11 mouse cellular contexts compared by ENCODE assay signal in the genomic region with DNA sequence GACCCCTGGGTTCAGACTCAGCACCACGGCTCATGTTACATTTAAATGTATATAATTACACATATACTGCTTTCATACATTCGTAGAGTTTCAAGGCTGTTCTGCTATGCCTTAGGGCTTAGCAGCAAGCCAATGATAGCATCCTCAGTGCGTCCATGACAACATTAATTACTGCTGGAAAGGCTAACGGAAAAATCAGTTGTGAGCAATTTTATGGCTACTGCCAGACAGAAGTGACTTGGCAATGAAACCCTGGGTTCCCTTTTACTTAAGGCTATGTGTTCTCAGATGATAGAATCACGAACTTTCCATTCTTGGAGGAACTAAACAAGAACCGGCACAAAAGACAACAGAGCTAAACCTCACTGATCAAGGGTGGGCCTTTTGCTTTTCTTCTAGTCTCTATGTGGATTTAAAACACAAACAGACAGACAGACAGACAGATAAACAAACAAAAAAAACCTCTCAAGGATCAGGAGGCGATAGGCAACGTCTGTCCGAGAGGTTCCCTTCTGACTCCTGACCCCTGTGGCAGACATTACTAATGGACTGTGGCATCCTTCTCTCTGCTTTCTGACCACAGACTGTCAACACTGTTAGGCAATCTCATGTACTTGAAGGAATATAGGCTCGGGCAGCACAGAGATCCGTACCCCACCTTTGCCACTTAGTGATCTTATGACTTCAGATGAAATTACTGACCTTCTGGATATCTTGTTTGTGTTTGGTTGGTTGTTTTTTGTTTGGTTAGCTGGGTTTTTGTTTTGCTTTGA.
DNase-seq lines count a peak whose midpoint lies in the region; ATAC-seq and TF ChIP-seq lines count a peak whose summit lies in the region.
"Had no signal": no experiment of that assay in that cellular context is flagged by ENCODE, and none has a peak within 500 bp of the region (broad histone marks: within the 10 kb centered on the region; RNA-seq: fewer than 3 reads in every experiment).

No protein-coding gene starts in this region.

- H3K36me3 ChIP-seq in kidney, adult 2 months (ENCODE audit: control insufficient read depth, insufficient read depth, low read length): no peaks in the 10 kb centered on the region
- no peaks in the 10 kb centered on the region for H3K36me3 ChIP-seq in lung, postnatal 0 days (ENCODE audit: insufficient read depth, low read length)
- H3K36me3 ChIP-seq: heart, embryonic 12.5 days; liver, embryonic 12.5 days had no signal

- no peak overlapping the region for H3K27ac ChIP-seq in kidney, adult 2 months (ENCODE audit: insufficient read depth, low read depth, low read length)
- no peak overlapping the region for H3K27ac ChIP-seq in lung, postnatal 0 days (ENCODE audit: low read length)
- H3K27ac ChIP-seq in layer of hippocampus, adult 2 months: no peak overlapping the region
- H3K27ac ChIP-seq: hindbrain, embryonic 14.5 days; liver, embryonic 12.5 days had no signal

- 49% methylated on average over 11 of the region's 11 CpGs for WGBS in kidney, adult 2 months
- WGBS in lung, postnatal 0 days: 35% methylated on average over 11 of the region's 11 CpGs

- peak; percentile 80 for ATAC-seq in Patski
- no peak for ATAC-seq in lung, postnatal 0 days
- ATAC-seq: liver, embryonic 12.5 days had no signal

- H3K27me3 ChIP-seq in kidney, adult 2 months (replicated peaks; ENCODE audit: control insufficient read depth, insufficient read depth, low read length): no peaks in the 10 kb centered on the region
- H3K27me3 ChIP-seq in Patski: no peaks in the 10 kb centered on the region
- no peaks in the 10 kb centered on the region for H3K27me3 ChIP-seq in lung, postnatal 0 days (replicated peaks; ENCODE audit: insufficient read depth, low read length)
- H3K27me3 ChIP-seq: heart, embryonic 12.5 days; liver, embryonic 12.5 days had no signal

- H3K4me2 ChIP-seq in lung, postnatal 0 days (replicated peaks; ENCODE audit: low read depth, low read length): no peak overlapping the region
- H3K4me2 ChIP-seq: heart, embryonic 12.5 days; hindbrain, embryonic 14.5 days; liver, embryonic 12.5 days had no signal

- no peak overlapping the region for H3K9ac ChIP-seq in lung, postnatal 0 days (replicated peaks; ENCODE audit: low read depth)
- H3K9ac ChIP-seq: heart, embryonic 12.5 days; hindbrain, embryonic 14.5 days; liver, embryonic 12.5 days had no signal

- peak; percentile 12 for DNase-seq in kidney, adult 2 months
- DNase-seq in kidney, postnatal 14 days: no peak
- DNase-seq in 3134 (ENCODE audit: extremely low read depth, insufficient read length, low spot score) (peak; percentile 8), Patski (ENCODE audit: low read depth, low spot score) (no peak)
- DNase-seq in lung, postnatal 0 days (ENCODE audit: low spot score): peak; percentile 36
- no peak for DNase-seq in layer of hippocampus, adult 2 months (ENCODE audit: low spot score in 2 of 2)
- DNase-seq in right cerebral cortex, adult 18-20 months: no peak
- DNase-seq: cerebellum, adult 8-10 months had no signal

- H3K4me1 ChIP-seq in kidney, adult 2 months (ENCODE audit: control insufficient read depth, insufficient read depth, low read length): peaks cover 6% of the 10 kb centered on the region; the same call in 1 of the 2 replicates
- H3K4me1 ChIP-seq in lung, postnatal 0 days (ENCODE audit: insufficient read depth, low read depth, low read length): no peaks in the 10 kb centered on the region

- no peak overlapping the region for H3K4me3 ChIP-seq in kidney, adult 2 months (ENCODE audit: insufficient read depth, low read depth, low read length)
- H3K4me3 ChIP-seq in lung, postnatal 0 days (ENCODE audit: low read depth, low read length): no peak overlapping the region
- H3K4me3 ChIP-seq in layer of hippocampus, adult 2 months: no peak overlapping the region
- H3K4me3 ChIP-seq: heart, embryonic 12.5 days; liver, embryonic 12.5 days had no signal

- TF ChIP-seq EP300 in lung, postnatal 0 days (IDR thresholded peaks at IDR 0.05): no peak

- POLR2A ChIA-PET in Patski (lab: Charles Lee): no interaction called here

- H3K9me3 ChIP-seq in lung, postnatal 0 days (ENCODE audit: low read length): no peaks in the 10 kb centered on the region
- H3K9me3 ChIP-seq: heart, embryonic 12.5 days; liver, embryonic 12.5 days had no signal

- TF ChIP-seq POLR2A in kidney, adult 2 months (IDR thresholded peaks at IDR 0.05; ENCODE audit: low read depth, low read length): no peak

- no peak for TF ChIP-seq CTCF in kidney, adult 2 months (conservative IDR thresholded peaks at IDR 0.05; ENCODE audit: insufficient read depth, insufficient read length, low read depth, low read length)
- no peak for TF ChIP-seq CTCF in Patski (IDR thresholded peaks at IDR 0.05)
- TF ChIP-seq CTCF in lung, postnatal 0 days (IDR thresholded peaks at IDR 0.05): no peak
- TF ChIP-seq CTCF in layer of hippocampus, adult 2 months (conservative IDR thresholded peaks at IDR 0.05): no peak

- CTCF ChIA-PET in Patski (lab: Charles Lee): no interaction called here

- in situ Hi-C loops in Patski (cut with MboI; ENCODE audit: low pct_unique_long_range_greater_than_20kb): no loop called here

Comparison
In these comparisons a context has a peak if more than half of its experiments do, and no peak if none do; other contexts are left out.
1. DNase-seq: peak in kidney, adult 2 months (single experiment), 3134 (single experiment) and lung, postnatal 0 days (single experiment); none in kidney, postnatal 14 days (single experiment), Patski (single experiment), layer of hippocampus, adult 2 months (0 of 2) and right cerebral cortex, adult 18-20 months (single experiment).